Mouse (Mus musculus) heart, adult 2 months (tissue): ENCODE data around the gene Satb2.

ENCODE experiments used
- CTCF ChIP-seq: fragments of 200-600 bp; IDR thresholded peaks from 2 replicates; pipeline ENCODE4 v1.8.1; 2022; ENCODE audit warnings: antibody characterized with exemption, mild to moderate bottlenecking, moderate library complexity
- EP300 ChIP-seq: fragments of 200-500 bp; IDR thresholded peaks from 2 replicates; pipeline ENCODE4 v1.6.1; 2011; ENCODE audit warnings: low read depth, low read length, control low read depth; ENCODE audit not compliant: insufficient read depth
- POLR2A ChIP-seq: fragments of 200-500 bp; IDR thresholded peaks from 2 replicates; pipeline ENCODE4 v1.6.1; 2011; ENCODE audit warnings: mild to moderate bottlenecking, low read depth, low read length, control low read depth; ENCODE audit not compliant: insufficient read depth

GRCm38 (mm10) chr1:56938432-56938831 is 40.0 kb downstream of the Satb2 start:
- TF ChIP-seq CTCF: no peak
- no peak for TF ChIP-seq POLR2A
- TF ChIP-seq EP300: no peak
